Mouse (Mus musculus) kidney, postnatal 25 days (tissue): Measurements from ENCODE around the gene H2bfm.
"Not testable (repeated sequence)": the region's sequence is repeated elsewhere in the genome, so short reads cannot be mapped to it uniquely, and the experiment has no call there.

ENCODE experiments used
- DNase-seq, 2 experiments: peaks; one replicate each; pipeline ENCODE4 v3.0.0; 2021; ENCODE audit warnings: mixed read lengths in 2 of 2

H2bfm gene

DNA sequence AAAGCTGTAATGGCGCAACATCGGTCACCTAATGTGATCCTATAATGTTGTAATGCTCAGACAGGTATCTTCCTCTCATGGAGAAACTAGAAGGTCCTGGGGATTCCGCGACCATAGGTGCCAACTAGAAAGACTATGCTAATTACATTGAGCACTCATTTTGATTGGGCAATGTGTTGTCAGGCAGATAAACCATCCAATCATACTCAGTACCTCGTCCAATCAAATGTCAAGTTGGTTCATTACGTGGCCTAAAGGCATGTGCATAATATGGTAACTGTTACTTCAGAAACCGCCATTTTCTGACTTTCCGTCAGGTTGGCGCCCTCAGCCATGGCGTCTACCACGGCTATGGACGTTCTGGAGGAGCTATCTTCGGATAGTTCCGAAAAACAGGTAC, at the start of gene H2bfm:
H2bfm (plus strand) TSS at position 295 of the 400 bp plus-strand sequence.
- DNase-seq, result no peak

DNA sequence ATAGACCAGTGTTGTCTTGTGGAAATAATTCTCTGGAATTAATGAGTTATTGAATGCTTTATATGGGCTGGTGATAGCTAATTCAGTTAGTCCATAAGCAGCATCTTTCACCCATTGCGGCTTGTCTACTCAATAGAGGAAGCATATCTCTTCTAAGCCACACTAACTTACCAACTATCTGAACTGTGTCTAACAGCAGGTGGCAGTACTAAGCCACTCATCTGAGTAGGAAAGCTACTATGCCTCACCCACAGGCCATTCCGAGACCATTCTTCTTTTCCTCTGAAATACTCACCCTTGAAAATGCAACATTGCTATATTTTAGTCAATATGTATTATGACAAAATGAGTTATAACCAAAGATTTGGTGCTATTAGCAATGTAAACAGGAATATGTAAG, 31.4 kb upstream of the H2bfm start:
- peak in 1 of 2 experiments; percentile 35 for DNase-seq

DNA sequence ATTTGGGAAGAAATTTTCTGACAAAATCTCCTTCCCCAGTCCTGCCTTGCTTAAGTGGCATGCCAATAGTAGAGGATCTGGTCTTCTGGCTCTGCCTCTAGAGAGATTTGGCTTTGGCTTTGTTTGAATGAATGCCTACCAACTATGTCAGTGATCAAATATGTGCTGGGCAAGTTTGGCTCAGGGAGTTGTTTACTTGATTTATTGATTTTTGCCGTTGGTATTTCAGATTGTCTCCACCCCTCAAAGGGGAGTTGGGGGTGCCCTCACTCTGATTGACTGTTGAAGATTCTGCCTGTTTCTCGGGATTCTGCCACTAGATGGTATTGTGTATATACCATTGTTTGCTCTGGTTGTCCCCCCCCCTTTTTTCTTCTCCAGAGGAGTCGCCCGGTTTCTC, 22.8 kb upstream of the H2bfm start:
- no peak for DNase-seq

DNA sequence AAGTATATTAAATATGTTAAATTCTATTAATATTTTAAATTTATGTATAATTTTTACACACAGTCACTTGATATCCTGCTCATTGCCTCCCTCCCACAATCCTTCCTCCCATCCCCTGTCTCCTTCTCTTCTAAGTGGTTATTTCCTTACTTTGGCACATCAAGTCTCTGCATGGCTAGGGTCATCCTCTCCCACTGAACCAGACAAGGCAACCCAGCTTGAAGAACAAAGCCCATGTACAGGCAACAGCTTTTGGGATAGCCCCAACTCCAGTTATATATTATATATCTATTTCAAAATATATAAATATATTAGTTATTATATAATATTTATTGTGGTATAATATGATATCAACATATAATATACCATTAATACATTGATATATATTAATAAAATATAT, 1.3 kb upstream of the H2bfm start:
- no peak for DNase-seq

DNA sequence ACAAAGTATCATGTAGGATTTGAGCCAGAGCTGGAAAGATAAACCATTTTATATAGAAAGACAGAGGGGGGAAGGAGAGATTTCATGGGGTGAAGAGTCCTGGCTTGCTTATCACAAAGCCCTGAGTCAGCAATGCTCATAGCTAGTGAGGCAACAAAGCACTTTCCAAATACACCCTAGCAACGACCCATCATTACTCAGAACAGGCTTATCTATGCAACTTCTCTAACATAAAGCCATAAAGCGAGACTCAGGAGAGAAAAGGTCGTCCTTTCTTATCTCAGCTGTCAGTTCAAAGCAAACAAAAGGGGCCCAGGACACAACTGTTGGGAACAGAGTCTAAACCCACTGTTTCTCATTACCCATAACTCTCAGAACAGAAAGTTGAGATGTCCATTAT, 10.9 kb downstream of the H2bfm start:
- DNase-seq, result no peak

DNA sequence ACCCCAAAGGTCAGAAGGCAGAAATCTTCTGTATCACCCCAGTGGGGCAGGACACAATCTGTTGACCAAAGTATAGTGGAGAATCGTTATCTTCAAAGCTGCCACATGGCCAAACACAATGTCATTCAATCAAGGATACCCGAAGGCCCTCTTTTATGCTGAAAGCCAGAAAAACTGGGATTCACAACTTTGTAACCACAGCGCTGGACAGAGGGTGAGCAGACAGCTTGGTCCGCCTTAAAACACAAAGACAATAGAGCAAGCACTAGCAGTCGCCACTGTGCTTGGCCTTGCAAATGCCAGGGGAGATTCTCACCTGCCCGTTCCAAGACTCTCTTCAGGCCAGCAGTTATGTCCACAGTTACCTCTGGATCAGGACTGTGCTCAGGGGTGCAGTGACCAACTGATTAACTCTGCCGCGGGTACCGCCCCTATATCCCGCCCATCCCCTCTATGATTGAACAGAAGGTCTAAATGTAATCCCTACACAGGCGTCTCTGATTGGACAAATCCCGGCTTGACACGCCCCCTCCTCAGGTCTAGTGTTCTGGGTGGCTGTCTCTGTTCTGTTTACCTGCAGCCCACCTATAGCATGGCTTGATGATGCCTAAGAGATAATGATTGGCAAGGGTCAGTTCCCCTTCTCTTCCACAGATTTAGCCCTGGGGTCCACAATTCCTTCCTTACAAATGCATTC, 30.6 kb downstream of the H2bfm start:
- peak; percentile 55 to 89 for DNase-seq

DNA sequence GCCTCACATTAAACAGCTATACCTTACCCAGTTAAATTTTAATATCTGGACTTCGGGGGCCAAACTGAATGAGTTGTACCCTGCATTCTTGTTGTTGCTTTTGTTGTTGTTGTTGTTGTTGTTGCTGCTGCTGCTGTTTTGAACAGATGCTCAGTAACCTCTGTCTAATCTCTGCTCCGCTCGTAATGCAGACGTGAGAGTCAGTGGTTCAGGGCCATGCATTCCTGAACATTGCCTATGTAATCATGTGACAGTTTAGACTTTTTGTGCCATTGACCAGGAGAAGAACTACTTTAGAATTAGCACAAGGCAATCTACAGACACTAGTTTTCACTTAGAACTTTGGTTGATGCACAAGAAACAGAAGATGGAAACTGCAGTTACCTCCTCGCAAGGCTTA, 31.2 kb downstream of the H2bfm start:
- not testable (repeated sequence) for DNase-seq

DNA sequence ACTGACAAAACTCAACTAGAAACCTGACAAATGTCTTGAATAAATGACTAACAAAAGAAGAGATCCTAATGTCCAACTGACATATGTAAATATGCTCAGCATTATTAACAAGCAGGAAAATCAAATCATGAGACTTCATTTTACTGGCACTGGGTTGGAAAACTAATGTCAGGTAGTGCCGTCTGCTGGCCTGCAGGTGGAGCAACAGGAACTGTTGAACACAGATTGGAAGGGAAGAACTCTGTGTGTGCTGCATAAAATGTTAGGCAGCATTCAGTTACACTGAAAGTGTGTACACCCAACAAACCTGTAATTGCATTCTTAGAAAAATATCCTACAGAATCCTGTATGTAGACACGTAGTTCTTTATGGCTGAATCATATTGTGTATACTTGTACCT, 32.6 kb downstream of the H2bfm start:
- DNase-seq, result peak in 1 of 2 experiments; percentile 10

DNA sequence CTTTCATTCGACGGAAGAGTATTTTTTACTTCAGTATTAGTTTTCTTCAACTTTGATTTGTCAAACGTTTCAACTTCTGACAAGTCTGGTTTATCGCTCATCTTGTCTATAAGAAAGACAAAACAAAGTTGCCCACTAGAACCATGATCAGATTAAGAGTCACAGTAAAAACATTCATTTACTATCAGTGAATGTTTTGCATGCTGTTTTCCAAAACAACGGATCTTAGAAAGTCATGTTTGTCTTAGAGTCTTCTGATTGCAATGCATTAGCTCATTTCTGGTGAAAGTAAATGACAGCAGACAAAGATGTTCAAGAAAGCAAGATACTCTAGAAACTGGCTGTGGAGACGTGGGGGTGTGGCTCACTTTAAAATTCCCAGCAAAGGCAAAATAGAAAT, 48.3 kb downstream of the H2bfm start, which contains the start of gene Tmsb15b2:
Tmsb15b2 (minus strand) TSS at position 101 of the 400 bp plus-strand sequence.
- DNase-seq, result not testable (repeated sequence)

DNA sequence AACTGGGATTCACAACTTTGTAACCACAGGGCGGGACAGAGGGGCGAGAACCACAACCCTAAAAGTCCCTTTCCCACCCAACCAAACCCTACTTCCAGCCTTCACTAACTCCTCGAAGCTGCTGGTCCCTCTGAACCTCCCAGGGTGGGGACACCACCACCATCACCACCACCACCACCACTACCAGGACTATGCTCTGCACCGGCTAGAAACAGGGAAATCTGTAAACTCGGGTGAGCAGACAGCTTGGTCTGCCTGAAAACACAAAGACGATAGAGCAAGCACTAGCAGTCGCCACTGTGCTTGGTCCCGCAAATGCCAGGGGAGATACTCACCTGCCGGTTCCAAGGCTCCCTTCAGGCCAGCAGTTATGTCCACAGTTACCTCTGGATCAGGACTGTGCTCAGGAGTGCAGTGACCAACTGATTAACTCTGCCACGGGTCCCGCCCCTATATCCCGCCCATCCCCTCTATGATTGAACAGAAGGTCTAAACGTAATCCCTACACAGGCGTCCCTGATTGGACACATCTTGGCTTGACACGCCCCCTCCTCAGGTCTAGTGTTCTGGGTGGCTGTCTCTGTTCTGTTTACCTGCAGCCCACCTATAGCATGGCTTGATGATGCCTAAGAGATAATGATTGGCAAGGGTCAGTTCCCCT, 49.4 kb downstream of the H2bfm start, which contains the start of the genes Tmsb15l and Tmsb15b1:
Tmsb15l (minus strand) TSS at position 446 of the 661 bp plus-strand sequence.
Tmsb15b1 (minus strand) TSS at position 451 of the 661 bp plus-strand sequence.
- DNase-seq, result peak; percentile 80 to 85
